Mouse (Mus musculus) layer of hippocampus, adult 11-12 months (tissue): Measurements from ENCODE around the gene Tmem117.

Source experiments
- DNase-seq: peaks from one replicate; pipeline ENCODE4 v3.0.0; 2022; ENCODE audit warnings: low spot score

Gene Tmem117

DNA sequence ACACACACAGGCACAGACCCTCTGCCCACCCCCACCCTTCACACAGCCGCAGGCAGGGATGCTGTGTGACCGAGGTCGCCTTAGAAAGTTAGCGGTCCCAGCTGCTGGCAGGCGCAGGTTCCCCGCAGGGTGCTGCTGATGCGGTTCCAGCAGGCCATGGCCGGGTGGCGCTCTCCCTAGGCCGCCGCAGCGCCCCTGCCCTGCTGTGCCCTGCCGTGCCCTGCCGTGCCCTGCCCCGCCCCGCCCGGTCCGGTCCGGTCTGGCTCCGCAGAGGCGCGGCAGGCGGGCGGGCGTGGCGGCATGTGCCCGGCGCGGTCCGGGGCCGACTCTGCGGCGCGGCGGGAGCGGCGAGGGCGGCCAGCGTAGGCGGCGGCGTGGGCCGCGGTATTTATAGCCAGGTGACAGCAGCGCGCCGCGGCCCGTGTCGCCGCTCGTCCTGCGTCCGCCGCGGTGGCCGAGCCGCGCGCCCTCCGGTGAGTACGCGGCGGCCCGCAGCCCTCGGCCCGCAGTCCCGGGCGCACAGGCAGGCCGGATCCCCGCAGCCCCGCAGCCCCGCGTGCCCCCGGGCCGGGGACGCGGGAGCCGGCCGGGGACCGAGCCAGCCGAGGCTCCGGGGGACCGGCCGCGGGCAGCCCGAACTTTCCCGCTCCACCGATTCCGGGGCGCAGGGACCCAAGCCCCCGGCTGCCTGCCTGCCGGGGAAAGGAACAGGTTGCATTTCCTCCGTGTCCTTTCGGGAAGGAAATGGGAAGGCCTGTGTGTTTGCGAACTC is at the start of gene Tmem117:
Gene Tmem117 (plus strand): TSS at position 403 of the 772 bp plus-strand sequence.
- peak; percentile 30 for DNase-seq

DNA sequence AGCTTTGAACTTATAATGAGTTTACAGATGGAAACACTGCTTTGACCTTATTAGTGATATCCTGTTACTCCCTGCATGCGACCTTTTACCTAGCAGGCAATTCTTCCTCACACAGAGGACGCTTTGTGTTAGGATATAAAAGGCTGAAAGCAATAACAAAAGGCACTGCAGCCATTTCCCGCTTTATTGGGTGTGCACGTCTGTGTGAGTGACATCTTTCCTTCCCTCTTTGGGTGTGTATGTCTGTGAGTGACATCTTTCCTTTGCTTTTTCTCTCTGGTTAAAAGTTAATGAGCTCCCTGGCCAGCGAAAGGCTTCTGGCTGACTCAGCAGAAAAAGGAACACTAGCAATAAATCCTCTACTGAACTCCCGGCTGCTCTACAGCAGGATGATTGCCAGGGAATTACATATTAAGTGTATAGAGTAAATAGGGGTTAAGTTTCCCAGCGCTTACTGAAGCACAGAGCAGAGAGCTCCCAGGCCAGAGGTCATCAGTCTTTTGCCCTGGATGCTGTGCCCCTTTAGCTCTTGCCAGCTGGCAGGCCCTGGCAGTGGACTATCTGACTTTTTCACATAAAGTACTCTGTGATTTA is 46.9 kb upstream of the Tmem117 start:
- no peak for DNase-seq

DNA sequence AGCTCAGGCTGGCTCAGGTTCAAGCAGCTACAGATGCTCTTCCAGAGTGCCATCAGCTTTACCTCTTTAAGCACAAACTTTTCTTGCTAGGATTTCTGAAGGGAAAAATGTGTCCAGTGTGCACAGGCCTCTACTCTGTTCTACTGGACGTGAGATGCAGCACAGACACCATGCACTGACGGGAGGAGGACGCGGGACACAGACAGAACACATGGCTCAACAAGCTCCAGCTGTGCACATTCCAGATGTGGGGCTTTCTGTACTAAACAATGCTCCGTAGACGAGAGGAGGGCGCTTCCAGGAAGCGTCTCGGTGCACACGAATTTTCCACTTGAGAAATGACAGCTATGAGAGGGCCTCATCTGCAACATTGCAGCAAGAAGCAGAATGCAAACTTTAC is 45.9 kb upstream of the Tmem117 start:
- no peak for DNase-seq

DNA sequence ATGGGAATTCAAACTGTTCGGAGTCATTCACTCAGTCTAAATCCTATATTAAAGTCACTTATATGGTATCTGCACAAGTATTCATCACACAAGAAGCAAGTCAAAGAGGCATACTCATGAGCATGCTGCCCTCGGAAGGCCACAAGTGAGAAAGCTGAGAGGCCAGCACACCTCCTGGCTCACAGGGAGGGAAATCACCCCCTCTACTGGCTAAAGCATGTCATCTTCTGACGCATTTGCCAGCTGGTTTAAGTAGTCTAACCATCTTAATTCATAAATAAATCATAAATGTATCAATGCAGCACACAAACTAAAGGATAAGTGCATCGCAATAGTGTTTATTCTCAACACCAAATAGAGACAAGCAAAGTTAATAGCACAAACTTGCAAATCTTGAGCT is 44.3 kb upstream of the Tmem117 start:
- no peak for DNase-seq

DNA sequence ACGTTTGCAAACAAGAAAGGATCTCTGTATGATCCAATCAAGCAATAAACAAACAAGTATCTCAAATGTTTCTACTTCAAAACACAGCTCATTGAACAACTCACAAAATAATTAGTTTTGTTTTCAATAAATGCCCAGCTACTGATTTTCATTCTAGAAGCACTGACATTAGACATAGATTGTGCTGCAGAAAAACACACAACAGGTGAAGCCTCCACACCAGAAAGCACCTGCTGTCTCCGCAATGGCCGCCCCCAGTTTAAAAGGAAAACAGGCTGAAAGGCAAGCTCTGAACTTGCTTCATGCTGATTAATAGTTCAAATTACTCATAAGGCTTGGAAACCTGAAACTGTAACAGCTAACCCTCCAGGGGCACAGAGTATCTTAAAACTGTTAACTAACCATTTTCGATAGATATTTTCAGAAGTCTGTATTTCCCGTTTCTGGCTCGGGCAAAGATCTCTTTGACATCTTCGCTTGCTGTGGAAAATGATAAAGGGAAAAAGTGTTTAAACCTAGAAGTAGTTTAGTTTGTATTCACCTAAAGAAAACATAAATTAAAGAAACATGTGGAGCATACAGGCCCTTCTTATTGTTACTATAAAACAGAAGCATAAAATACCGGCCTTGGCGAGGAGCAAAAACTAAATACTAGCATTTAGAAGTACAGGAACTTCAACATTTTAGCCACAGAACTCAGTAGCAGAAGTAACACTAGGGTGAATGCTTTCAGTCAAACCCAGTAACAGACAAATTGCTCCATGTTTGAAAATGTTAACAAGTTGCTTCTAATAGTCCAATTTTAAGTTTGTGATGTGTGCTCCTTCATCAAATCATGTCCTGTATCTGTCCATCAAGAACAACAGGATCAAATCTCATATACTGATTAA is 41.0 kb upstream of the Tmem117 start:
- no peak for DNase-seq

DNA sequence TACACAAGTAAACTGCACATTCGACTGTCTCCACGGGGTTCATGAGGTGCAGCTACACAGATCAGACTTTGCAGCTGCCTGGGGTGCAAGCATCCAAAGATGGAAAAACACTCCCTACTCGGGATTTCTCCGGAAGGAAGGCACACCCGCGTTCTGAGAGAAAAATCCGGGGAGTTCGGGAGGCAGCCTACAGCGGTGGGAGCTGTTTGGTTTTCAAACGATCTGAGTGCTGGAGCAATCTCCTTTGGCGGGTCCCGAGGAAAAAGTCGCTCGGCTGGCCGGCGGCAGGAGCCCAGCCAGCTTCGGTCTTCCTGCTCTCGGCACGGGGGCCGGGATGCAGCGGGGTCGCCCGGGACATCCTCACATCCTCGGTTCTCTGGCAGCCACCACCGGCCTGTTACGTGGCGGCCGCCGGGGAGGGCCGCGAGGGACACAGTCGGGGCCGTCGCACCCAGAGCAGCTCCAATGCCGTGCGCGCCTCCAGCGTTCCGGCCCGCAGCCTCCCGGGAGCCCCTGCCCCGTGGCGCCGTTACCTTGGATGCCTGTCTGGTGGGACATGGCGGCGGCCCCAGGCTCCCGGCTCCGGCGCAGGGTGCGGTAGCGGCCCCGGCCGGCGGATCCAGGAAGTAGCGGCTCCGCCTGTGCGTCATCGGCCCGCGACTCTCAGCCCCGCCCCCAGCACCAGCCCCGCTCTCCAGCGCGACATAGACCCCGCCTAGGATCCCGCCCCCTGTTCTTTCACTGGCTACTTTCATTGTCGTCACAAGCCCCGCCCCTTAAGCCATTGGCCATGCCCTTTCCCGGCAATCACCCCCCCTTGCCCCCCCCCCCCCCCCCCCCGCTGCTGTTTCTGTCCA is 39.6 kb upstream of the Tmem117 start, which contains the start of gene Twf1:
Gene Twf1 (minus strand): TSS at position 671 of the 857 bp plus-strand sequence.
- peak; percentile 98 for DNase-seq

DNA sequence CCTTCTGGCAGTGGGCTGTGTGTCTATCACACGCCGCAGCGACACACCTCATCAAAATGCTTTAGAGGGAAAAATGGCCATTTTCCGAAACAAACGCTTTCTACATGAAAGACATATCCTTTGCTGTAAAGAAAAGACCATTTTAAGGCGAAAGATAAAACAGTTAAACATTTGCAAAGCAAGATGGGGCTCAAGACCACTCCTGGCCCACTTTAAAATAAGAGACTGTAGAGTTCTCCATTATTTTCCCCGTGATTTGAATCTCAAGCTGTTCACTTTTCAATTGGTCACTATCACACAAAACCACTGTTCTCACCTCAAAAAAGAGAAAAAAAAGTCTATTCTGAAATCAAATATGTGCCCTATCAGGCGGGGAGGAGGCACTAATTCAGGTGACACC is 38.9 kb upstream of the Tmem117 start:
- DNase-seq = no peak

DNA sequence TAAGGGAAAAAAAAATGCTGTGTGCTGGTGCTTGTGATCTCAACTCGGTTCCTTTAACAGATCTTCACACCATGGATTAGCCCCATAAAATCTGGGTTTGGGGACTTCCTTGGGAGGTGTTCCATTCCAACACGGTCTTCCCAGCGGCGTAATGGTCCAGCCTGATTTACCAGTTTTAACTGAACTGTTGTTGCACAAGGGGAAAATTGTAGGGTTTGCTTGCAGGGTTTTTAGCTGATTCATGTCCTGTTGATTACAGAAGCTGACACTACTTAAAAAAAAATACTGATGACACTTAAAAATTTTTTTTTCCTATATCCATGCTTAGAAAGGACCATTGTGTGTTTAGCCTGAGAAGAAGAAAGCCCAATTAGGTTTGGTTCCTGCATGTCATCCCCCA is 37.7 kb upstream of the Tmem117 start:
- no peak for DNase-seq

DNA sequence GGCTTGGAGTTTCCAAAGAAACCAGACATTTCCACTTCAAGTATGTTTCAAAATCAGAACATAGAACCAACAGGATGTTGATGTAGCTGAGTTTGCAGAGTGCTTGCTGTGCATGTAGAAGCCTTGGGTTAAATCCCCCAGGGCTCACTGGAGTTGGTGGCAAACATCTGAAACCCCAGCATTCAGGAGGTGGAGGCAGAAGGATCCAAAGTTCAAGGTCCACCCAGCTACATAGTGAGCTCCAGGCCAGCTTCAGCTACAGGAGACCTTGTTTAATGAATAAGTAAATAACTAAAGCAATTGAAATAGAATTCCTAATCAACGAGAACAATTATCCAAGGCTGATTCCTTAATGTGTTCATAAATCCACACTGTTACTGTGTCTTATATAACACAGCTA is 35.4 kb upstream of the Tmem117 start:
- no peak for DNase-seq

DNA sequence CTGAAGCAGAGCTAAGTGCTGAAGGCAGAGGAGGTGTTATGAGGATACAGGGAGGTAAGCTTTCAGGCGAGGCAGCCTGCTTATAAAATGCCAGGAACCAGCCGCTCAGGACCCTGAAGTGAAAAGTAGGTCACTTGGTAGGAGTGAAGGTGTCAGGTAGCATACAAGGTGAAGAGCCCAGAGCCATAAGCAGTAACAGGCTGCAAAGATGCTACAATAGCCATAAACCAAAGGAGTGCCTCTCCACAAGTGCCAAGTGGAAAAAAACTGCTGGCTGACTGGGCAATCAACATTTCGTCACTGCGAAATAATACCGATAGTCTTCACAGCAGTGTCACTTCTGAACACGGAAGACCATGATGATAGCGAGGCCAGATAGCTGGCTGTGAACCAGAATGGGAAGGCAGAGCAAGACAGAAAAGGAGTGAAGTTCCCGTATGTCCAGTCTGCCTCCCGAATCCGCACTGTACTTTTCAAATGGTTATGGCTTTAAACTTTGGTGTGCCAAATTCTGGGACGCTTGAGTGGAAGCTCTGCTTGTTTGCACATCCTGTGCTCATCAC is 28.8 kb upstream of the Tmem117 start:
- no peak for DNase-seq

DNA sequence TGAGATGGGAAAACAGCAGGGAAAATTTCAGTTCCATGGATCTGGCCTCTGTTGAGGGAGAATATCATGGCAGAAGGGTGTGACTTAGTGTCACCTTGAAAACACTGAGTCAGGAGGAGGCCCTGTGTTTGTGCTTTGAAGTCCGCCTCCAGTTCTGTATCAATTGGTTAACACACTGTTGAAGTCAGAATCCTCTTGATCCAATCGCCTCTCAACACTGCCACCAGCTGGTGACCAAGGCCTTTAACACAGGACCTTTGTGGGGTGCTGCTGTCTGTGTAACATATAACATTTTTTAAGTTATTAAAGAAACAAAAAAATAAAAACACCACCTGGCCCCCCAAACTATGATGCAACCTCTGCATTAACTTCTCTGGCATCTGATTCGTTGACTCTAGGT is 27.7 kb upstream of the Tmem117 start:
- peak; percentile 33 for DNase-seq

DNA sequence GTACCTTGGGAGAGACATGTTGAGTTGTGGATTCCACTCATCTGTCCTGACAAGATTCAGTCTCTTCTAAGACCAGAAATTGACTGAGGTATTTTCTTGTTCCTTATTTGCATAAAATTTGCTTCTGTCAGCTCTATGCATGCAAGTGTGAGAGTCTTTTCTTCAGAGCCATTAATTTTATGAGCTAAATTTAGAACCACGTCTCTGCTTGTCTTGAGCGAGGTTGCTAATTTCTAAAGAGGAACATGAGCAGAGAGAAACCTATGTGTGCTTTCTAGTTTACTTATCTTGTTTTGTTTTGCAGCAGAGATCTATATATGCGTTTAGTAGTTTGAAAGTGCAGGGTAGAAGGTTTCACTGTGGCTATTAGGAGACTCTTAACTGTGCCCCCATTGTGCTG is 26.6 kb upstream of the Tmem117 start:
- DNase-seq = no peak

DNA sequence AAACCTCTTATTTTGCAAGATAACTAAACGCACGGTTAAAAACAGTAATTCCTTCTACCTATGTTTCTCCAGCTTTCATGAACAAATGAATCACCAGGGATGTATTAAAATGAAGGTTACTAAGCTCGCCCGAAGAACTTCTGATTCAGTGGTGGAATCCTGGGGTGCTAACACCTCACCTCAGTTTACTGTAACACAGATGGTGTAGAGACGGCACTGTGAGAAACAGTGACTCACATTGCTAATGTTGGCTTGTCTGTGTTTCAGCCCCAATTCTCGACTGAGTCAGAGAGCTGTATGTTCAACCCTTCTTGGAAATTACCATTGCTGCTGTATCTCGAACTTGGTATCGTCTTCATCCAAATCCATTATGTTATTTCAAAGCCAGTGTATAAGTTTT is 21.3 kb upstream of the Tmem117 start:
- DNase-seq = no peak

DNA sequence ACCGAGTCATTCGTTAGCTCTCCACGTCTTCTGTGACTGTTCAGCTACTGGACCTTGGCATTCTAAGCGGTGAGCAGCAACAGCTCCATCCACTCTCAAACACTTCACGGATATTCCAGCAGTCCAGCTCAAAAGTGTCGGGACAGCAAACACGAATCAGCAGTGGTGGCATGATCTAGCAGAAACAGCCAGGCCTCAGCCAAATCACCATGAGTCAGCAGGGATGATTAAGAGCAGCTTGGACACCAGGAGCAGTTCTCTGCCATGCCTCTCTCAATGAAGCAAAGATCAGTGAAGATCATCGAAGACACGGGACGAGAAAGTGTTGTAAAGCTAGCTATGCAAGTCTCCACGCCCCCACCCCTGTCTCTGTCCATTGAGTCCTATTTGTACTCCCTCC is 13.0 kb upstream of the Tmem117 start:
- DNase-seq = no peak

DNA sequence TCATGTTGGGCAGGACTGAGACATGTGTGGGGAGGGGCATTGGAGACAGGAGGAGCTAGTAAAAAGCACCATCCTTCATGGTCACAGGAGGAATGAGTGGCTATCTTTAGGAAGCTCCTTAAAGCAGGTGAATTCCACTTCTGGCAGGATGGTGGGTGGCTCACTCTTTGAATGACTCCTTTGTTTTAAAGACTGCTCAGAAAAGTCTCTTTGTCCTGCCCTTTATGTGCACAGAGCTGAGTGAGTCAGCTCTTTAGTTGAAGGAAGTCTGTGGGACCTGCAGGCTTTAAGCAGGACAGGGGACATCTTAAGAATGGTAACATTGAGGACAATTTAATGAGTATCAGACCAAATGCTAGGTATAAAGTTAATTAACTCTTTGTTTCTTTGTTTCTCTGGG is 8.1 kb upstream of the Tmem117 start:
- no peak for DNase-seq

DNA sequence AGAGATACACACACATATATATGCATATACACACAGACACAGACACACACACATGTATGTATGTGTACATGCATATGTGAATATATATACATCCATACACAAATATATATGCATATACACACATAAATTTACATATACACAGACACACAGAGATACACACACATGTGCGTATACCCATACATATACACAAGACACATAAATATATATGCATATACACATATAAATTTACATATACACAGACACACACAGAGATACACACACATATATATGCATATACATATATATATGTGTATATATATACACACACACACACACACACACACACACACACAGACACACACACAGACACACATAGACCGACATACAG is 586 bp upstream of the Tmem117 start:
- DNase-seq = no peak

DNA sequence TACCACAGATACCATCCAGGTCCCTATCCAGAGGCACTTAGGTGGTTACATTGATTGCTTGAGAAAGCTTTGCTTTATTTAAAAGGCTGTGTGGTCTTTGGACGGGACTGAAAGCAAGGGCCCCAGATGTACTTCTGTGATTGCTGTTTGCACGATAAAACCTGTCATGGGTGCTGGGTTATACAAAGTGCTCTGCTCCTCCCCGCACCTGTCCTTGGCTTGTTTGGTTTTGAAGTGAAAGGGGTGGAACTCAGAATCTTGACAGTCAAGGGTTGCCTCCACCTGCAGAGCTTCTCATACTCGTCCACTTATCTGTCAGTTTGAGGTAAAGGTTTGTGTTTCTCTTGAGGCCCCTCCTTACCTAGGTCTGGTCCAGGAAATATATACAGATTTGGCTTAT is 1.5 kb downstream of the Tmem117 start:
- DNase-seq = no peak

DNA sequence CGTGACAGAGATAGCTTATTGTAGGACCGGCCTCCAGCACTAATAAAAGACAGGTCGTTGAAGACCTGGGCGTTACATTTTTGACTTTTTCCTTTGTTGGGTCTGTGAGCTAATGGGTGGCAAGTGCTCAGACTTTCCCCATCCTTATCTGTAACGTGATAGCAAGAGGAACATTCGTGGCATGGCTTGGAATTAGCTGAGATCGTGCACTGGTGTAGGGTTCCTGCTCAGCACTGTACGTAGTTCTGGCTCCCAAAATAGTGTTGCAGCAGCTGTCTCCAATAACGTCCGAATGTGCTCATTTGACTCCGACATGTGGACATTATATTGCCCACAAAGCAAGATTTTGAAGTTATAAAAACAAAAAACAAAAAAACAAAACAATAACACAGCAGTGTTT is 5.5 kb downstream of the Tmem117 start:
- DNase-seq = no peak

DNA sequence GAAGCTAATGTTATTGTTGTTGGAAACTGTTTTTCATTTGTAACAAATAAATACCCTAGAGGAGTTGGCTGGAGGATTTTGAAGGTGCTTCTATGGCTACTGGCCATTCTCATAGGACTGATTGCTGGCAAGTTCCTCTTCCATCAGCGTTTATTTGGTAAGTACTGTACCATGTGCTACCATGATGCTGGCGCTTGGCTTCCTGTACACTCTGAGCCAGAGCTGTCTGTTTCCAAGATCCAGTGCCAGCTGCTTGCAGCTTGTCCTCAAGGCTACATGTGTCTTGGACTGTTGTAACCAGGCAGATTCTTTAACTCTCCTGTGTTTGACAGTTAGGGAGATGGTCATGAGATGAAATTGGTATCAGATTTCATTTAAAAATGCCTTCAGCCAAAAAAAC is 9.2 kb downstream of the Tmem117 start:
- no peak for DNase-seq

DNA sequence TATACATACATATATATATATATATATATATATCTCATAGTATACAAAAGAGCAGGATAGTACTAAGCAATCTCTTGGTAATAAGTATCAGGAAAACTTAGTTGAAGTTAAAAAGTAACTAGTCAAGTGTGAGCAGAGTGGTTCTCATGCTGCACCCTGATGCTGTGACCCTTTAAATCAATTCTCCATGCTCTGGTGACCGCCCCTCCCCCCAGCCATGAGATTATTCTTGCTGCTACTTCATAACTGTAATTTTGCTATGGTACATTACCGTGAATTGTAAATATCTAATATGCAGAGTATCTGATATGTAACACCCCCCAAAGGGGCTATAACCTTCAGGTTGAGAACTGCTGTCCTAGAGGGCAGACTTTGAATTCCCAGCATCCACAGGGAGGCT is 10.1 kb downstream of the Tmem117 start:
- DNase-seq = no peak

DNA sequence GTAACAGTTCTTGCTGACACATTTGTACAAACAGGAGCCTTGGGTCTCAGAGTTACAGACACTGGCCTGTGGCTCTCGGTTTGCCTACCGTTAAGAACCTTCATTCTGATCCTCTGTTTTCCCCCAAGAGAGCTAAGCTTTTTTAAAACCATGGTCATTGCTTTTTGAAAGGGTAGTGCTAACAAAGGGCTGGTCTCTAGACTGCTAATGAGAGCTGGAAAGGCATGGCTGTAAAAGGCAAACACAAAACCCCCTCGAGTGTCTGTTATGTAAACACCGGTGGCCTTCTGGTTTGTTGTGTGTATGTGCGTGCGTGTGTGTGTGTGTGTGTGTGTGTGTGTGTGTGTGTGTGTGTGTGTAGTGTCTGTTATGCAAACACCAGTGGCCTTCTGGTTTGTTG is 17.0 kb downstream of the Tmem117 start:
- no peak for DNase-seq

DNA sequence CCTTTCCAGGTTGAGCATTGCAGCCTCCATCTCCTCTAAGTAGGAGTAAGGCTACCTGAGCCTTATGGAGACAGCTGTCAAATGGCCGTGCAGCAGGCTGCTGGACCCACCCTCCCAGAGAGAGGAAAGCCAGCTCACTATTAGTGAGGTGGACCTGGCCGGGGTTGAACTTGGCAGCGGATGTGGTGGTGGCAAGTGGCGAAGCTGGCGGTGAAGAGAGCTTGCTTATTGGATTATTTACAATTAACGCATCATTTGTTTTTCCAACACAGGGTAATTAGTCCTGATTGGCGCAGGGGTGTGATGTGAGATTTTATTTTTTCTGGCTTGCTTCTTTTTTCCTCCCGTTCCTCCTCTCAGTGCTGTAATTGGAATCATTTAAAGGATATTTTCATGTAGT is 19.4 kb downstream of the Tmem117 start:
- DNase-seq = no peak
